Mouse (Mus musculus) embryonic fibroblast, embryonic 13.5 days (primary cell): Measurements from ENCODE around the gene Sh3bgrl2.

ENCODE experiments used
- CTCF ChIP-seq: IDR thresholded peaks from 2 replicates; pipeline ENCODE4 v1.5.1; 2011; ENCODE audit warnings: mild to moderate bottlenecking, control low read depth, low read length, moderate library complexity, borderline replicate concordance; ENCODE audit not compliant: insufficient read depth
- POLR2A ChIP-seq: IDR thresholded peaks from 2 replicates; pipeline ENCODE4 v1.6.1; 2011; ENCODE audit warnings: low read depth, mild to moderate bottlenecking, control low read depth, low read length, moderate library complexity

DNA sequence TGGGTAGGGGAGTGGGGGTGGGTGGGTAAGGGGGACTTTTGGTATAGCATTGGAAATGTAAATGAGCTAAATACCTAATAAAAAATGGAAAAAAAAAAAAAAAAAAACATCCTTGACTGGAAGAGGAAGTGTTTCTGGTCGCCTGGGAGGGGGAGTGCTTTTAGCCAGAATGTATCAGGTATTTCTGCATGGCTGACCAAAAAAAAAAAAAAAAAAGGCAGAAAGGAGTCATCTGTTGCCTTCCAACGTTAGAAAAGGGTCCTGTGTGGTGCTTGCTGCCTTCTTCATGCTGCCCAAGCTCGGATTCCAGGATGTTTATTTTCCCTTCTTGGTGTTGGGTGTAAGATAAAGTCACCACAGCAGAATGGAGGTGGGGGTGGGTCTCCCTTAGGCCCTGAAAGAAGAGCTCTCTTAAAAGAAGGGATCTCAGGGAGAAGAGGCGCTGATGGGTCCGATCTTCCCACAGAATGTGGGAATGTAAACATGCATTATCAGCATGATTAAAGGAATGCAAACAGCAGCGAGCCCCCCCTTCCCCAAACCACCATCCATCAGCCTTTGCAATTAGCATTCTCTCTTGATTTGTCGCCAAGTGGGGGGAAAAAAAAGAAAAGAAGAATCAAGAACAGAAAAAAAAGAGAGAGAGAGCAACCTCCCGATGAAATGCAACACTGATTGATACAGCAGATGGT is 109.0 kb downstream of the Sh3bgrl2 start:
- TF ChIP-seq CTCF (no peak), POLR2A (no peak)
